Mouse (Mus musculus): ENCODE measurements around the gene Celf2. TPM values are rescaled to one million over a fixed set of nuclear protein-coding genes. Genes with fewer than 3 reads are reported as not detected.

The Celf2 gene
- total RNA-seq, 2 experiments from 2014 or later = 16.2 to 22.7 TPM

DNA sequence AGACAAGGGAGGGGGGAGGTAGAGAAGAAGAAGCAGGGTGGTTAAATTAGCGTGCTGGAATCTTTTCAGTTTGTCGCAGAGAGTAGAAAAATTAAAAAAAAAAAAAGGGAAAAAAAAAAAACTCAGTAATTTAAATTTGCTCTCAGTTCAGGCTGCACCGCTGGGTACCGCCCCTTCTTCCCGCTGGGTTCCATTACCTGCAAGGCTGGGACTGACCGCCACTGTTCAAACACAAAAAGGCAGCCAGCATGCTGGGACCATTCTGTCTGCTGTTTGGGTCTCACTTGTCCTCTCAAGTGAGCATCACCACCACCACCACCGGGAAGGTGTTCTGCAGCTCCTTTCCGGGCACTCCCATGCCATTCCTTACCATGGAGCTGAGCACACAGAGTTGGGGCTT, 113.4 kb downstream of the Celf2 start:
- no peak for ATAC-seq (replicated peaks; ENCODE audit: low FRiP score, low TSS enrichment, poor library complexity, severe bottlenecking)

DNA sequence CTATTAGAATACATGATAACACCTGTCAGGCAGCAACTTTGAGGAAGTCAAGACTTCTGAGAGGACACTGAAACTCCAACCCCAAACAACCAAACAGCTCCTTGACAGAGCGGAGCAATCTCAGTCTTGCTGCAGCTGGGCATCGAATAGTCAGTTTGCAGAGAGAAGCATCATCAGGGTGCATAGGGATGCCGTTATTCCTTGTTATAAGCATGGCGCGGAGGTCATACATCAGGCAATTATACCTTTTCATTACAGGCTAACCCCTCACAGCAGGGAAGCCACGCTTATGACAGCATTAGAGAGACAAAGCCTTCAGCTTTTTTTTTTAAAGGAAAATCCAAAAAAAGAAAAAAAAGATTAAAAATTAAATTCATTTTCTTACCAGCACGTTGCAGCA, 113.9 kb downstream of the Celf2 start:
- ATAC-seq (replicated peaks; ENCODE audit: low FRiP score, low TSS enrichment, poor library complexity, severe bottlenecking) = no peak

DNA sequence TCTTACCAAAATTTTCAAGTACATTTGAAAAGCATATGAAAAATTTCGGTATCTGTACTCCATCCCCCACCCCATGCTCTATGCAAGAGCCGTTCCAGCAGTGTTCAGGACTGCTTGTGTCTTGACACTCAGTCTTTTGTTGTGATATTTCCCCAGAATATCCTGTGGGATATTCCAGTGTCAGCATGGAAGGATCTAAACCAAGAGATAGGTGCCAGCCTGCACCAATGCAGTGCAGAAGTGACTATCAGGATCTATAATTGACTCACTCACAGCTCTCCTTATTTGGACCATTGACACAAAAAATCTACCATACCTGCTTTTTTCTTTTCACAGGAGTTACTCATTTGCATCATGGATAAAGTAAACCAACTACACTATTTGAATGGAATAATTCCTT, 116.9 kb downstream of the Celf2 start:
- ATAC-seq (replicated peaks; ENCODE audit: low FRiP score, low TSS enrichment, poor library complexity, severe bottlenecking) = no peak

DNA sequence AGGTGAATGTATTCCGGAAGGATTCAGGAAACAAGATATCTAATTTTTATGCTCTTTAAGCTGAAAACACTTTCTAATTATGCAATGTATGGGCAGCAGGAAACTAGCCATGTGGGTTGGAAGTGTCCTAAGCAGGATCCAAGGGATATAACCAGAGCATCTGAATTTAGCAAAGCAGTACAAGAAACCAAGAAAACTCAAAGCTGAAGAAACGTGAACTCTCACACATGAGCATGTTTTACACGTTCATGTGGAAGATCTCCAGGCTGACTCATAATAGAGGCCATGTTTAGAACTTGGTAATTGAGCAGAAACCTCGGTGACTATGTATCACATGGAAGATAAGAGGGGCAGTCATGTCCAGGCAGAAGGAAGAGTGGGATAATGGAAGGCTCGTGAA, 120.1 kb downstream of the Celf2 start:
- ATAC-seq (replicated peaks; ENCODE audit: low FRiP score, low TSS enrichment, poor library complexity, severe bottlenecking) = no peak

DNA sequence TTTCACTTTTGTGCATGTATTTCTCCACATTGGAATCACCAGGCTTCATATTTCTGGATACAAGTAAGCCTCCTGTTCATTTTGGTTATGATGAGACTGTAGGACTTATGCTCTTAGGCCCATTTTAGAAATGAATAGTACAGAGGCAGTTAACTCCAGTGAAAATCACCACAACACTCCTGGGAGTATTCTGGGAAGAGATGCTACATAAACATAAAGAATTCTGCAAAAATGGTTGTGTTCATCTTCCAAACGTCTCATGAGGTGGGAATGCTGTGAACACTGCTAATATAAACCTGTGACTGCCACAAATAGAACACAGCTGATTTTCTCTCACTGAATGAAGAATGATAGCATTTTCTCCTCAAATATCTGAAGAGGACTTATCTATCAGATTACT, 130.6 kb downstream of the Celf2 start:
- ATAC-seq (replicated peaks; ENCODE audit: low FRiP score, low TSS enrichment, poor library complexity, severe bottlenecking) = no peak

DNA sequence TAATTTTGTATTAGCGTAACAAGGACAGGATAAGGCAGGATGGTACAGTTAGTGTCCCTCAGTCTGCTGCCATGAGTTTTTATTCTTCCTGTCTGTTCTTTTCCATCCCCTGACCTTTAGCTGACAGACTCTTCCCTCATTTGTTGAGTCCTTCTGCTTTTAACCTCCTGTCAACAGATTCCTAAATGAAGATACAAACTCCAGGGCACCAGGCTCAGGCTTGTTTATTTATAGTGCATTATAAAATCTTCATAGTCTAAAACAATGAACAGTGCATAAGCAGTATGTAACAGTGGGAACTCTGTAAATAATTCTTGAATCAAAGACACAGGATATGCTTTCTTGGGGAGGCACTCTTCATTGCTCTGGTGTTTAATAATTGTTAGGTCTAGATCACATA, 131.5 kb downstream of the Celf2 start:
- no peak for ATAC-seq (replicated peaks; ENCODE audit: low FRiP score, low TSS enrichment, poor library complexity, severe bottlenecking)

DNA sequence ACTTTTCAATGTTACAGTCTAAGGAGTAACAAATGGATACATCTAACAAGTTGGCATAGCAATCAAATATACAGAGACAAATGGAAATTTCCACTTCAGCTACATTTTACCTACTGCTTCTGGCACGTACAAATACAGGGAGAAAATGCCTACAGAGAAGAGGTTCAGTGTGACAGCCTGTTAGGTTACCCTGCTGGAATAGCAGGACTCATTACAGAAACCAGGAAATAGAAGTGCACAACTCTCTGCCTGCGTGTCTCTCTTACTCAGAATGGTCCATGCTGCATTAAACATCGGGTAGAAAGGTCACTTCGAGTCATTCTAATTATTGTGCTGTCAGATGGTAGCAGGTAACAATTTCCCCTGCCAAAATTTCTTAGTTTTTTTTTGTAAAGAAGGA, 141.6 kb downstream of the Celf2 start:
- ATAC-seq (replicated peaks; ENCODE audit: low FRiP score, low TSS enrichment, poor library complexity, severe bottlenecking) = no peak

DNA sequence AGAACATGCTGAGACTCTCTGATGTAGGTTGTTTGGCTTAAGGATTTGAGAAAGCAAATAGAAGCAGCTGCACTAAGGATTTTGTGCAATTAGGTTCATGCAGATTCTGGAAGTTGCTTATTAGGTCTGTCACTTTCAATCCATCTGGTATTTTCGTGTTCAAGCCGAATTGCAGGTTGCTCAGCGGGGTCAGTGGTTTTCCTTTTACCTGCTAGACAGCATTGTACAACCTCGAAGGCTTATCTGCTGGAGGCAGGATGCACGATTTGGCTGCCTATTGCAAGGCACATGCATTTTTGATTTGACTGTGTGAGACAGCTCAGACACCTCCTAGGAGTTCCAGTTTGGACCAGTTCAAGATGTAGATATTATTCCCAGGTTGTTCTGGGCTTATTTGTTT, 149.8 kb downstream of the Celf2 start:
- ATAC-seq (replicated peaks; ENCODE audit: low FRiP score, low TSS enrichment, poor library complexity, severe bottlenecking) = no peak

DNA sequence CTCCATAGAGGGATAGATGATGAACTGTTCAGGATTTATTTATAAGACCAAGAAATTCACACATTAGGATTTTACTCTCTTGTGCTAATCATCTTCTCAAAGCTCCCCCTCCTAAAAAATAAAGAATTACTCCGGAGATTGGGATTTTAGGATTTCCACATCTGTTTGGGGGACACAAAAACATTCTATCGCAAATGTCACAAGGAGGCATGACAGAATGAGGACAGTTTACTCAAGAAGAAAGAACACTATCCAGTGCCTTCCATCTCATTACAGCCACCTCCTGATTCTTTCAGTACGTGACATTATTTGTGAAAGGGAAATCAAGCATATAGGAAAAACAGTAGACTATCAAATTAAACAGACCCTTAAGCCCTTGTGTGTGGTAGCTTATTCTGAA, 150.5 kb downstream of the Celf2 start:
- ATAC-seq (replicated peaks; ENCODE audit: low FRiP score, low TSS enrichment, poor library complexity, severe bottlenecking) = no peak

DNA sequence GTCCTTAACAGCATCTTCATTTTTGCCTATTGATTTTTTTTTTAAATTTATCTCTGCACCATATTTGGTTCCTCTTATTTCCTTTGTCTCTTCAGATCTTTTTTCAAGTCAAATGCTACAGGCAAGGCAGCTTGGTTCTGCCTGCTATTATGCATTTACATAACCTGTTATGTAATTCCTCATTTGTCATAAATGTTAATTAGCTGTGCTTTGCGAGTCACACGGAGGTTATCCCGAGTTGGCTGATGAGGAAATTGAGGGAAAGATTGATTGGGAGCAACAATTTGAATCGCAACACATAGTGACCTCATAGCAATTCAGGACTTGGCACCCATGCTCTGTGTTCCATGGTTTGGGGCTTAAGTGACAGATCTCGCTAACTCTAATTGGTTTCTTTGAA, 158.1 kb downstream of the Celf2 start:
- ATAC-seq (replicated peaks; ENCODE audit: low FRiP score, low TSS enrichment, poor library complexity, severe bottlenecking) = no peak

DNA sequence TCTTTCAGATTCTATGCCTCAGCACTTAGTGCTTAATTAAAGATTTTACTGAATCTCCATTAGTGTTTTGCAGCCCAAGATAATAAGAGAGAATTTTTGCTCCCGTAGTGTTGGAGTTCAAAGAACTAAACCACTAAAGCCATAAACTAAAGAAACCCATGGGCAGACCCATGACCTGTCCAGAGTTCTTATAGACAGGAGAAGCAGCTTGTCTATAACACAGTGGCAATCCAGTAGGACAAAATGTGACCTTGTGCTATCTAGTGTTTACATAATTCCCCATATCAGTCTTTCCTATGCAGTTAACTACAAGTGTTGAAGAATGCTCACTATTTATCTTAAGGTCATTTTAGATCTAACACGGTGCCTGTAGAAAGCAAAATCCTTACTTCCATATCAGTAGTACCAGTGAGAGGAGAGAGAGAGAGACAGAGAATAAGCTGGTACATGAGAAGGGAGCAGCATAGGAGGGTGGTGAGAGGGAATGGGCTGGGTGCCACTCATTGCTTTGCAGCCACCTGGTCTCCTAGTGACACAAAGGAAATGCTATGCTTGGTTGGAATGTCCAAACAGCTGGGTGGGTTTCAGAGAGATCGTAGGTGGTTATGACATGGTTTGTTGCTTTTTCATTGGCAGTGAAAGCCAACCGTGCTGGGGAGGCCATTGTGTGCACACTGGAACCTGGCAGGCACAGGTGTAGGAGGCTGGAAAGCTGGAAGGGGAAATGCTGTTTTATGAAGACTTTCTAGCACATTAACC, 162.5 kb downstream of the Celf2 start:
- ATAC-seq (replicated peaks; ENCODE audit: low FRiP score, low TSS enrichment, poor library complexity, severe bottlenecking) = no peak

DNA sequence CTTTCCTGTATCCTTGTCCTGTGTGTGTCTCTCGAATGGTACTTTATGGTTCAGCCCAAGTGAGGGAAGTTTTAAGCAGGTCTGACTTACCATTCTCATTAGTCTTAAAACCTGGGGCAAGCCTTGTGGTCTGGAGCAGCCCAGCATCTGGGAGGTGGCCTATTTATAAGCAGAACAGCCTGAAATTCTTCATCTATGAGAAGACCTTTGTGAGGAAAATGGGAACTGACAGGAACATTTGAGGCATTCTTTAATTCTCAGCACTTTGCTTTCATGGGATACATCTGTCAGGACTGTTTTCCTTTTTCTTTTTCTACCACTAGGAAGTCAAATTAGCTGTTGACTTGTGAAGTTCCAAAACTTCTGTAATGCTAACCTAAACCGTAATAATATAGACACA, 164.4 kb downstream of the Celf2 start:
- ATAC-seq (replicated peaks; ENCODE audit: low FRiP score, low TSS enrichment, poor library complexity, severe bottlenecking) = no peak

DNA sequence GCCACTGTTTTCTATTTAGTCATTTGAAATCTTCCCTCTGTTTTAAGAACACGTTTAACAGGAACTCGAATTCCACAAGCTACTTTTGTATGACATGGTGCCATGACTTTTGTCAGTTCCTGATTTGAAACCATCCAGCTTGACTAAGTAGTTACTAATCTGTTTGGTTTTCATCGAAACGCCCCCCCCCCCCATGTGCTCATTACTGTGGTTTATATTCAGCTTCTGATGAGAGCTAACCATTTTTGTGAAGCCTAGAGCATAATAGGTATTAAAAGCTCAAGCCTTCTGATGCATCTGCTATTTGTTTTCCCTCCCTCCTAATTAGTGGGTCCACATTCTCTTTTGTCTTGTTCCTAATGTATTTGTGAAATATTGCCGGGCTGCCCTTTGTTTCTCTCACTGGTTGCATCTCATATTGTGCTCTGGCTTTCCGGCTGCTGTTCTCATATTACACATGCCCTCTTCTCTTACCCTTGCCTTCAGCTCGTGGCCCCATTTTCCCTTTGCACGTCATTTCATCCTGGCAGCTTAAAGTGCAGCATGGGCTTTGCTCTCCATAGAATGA, 166.4 kb downstream of the Celf2 start:
- ATAC-seq (replicated peaks; ENCODE audit: low FRiP score, low TSS enrichment, poor library complexity, severe bottlenecking) = no peak

DNA sequence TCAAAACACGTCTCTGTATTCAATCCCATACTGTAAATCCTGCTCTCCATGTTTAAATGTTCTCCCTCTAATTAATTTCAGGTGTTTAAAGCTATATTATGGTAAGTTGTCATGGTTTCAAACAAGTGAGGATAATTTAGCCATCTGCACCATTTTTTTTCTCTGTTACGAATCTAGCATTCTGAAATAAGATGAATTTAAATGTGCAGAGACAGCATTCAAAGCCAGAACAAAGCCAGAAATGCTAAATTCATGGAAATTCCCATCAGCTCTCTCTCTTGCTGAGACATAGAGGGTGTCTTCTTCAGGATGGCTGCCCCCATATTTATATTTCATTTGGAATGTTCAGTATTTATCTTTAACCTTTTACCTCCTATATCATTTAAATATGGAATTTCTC, 174.5 kb downstream of the Celf2 start:
- no peak for ATAC-seq (replicated peaks; ENCODE audit: low FRiP score, low TSS enrichment, poor library complexity, severe bottlenecking)

DNA sequence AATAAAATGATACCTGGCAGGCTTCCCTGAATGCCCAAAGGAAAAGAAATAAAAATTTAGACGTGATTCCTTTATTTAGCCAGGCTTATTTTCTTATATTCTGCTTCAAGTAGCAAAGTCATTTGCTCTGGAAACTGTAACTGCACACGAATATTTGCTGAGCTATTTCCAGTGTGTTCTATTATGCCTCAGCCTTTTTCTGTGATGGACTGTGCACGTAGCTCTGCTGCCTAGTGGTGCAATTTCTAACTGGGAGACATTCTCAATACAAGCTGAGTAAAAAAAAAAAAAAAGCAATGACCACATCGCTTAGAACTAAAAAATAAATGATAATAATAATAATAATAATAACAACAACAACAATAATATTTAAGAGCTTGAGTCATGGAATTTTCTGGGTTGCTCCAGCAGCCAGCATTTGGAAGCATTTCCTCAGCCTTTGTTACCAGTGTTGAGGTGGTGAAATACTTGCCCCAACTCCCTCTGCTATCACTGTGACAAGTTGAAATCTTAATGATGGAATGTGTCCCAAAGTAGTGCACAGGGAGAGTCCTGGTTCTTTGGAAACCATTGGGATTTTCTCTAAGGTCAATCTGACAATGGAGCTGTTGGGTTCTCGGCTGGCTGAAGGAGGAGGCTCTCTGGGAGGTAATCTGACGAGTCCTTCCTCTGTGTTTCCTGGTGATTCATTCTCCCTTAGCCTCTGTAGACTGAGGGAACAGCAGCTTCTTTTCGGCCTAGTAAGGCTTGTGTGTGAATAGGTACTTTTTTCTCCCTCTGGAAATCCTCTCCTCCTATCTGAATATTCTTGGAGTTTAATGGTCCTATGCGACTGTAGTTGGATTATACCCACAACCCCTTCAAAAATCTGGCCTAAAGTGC, 181.1 kb downstream of the Celf2 start:
- no peak for ATAC-seq (replicated peaks; ENCODE audit: low FRiP score, low TSS enrichment, poor library complexity, severe bottlenecking)

DNA sequence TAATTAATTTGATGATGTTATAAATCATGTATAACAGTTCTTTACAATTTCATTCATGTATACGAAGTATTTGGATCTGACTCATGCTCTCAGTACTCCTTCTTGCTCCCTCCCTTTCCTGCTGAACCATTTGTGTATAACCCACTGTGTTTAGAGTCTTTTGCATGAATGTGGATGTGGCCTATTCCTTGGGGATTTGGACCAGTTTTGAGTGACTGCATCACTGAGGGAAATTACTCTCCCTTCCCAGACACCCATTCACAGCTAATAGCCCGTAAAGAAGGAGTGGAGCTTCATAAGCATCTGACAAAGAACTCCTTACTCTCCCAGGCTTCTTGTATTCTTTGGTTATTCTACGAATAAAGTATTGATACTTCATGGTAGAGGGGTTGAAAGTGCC, 189.6 kb downstream of the Celf2 start:
- ATAC-seq (replicated peaks; ENCODE audit: low FRiP score, low TSS enrichment, poor library complexity, severe bottlenecking) = no peak

DNA sequence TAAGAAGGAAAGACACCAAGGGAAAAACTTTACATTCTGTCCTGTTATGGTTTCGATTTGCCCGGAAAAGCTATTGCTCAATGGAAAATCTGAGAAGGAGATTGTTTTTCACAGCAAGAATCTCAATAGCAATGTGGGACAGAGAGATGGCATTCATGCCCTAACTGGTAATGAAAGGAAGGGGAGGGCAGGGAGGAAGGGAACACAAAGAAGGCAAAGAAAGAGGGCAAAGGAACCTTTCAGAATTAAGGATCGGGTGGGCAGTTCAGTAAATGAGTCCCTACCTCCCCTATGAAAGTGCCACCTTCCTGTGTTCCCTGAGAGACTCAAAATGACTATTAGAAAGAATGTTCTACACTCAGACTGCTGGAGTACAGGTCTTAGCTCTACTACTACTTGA, 197.6 kb downstream of the Celf2 start:
- no peak for ATAC-seq (replicated peaks; ENCODE audit: low FRiP score, low TSS enrichment, poor library complexity, severe bottlenecking)

DNA sequence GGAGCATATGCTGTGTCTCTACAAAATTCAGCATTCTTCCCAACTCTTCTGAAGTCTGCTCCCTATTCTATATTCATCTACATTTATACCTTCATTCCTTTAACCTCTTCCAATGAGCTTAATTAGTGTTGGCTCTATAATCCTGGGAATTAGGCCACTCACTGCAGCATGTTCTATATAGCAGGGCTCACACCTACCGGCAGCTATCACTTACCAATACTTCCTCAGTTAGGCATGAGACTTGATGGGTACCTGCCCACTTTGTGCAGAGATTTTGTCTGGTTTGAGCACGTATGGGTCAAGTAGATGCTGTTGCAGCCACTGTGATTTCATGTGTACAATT, 198.6 kb downstream of the Celf2 start:
- ATAC-seq (replicated peaks; ENCODE audit: low FRiP score, low TSS enrichment, poor library complexity, severe bottlenecking) = no peak

DNA sequence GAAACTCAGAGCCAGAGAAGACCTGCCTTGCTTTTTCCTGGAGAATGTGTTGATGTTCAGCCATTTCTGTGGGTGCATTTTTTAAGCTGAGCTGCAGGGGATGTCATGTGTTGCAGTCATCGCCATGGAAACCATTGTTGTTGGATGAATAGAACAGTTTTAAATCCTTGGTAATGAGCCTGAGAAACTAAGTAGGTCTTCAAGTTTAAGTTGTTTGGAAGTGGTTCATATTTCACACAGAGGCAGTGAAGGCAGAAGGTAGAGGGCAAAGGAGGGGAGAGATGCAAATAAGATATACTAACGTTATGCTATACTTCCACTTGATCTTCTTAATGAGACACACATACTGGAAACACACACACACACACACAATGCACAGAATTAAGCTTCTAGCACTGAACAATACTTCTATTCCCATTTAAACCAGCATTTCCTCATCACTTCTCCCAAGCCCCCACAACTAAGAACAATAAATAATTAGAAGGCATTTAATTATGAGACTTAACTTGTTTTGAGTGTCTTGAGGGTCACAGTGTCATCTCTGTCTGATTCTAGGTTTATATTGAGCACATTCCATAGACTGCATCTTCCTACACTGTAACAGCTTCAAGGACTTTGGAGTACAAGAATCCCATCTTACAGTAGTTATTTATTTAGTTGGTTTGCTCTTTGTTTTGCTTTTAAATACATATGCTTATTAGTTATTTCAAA, 199.1 kb downstream of the Celf2 start:
- no peak for ATAC-seq (replicated peaks; ENCODE audit: low FRiP score, low TSS enrichment, poor library complexity, severe bottlenecking)

DNA sequence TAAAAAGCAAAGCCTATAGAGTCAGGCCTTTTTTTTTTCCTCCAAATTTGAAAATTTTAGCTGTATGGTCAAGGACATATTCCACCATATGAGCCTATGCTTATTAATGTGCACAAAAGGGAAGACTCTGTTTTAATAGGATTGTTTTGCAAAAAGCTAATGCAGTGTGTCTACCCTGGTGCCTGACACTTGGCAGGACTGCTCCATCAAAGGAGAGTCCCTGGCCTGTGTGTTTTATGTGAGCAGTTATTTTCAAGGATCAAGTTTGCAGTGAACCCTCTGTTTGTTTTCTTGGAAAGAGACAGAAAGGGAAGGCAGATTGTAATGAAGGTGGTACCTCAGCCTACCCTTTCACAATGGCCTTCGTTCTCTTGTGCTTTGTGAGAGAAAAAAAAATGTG, 200.0 kb downstream of the Celf2 start:
- no peak for ATAC-seq (replicated peaks; ENCODE audit: low FRiP score, low TSS enrichment, poor library complexity, severe bottlenecking)

Data from megakaryocyte-erythroid progenitor cell, adult 5-6 weeks (primary cell).